Mouse (Mus musculus) liver, embryonic 14.5 days (tissue): Measurements from ENCODE around the gene Antxrl. TPM values are rescaled to one million over a fixed set of nuclear protein-coding genes. Genes with fewer than 3 reads are reported as not detected.
A peak's percentile ranks its signal among the peaks of the same experiment; 100 is the strongest.

ENCODE experiments used
- ATAC-seq: fragments of 200-750 bp; cut with Nextera tagmentation; 2 replicates; pipeline ENCODE4 v1.8.0; 2017; ENCODE audit warnings: moderate number of reproducible peaks, mild to moderate bottlenecking, moderate library complexity; ENCODE audit not compliant: insufficient read depth
- DNase-seq, 3 experiments: peaks; one replicate each; pipeline ENCODE4 v3.0.0-alpha.2; 2012 to 2013; ENCODE audit warnings: low read depth in 3 of 3, low spot score in 3 of 3
- H3K27ac ChIP-seq: fragments of 300-500 bp; sonication (generic); 2 replicates; pipeline ENCODE4 v1.5.1; 2014; ENCODE audit warnings: moderate library complexity, mild to moderate bottlenecking, control low read depth, inconsistent platforms
- H3K27me3 ChIP-seq: fragments of 300-500 bp; sonication (generic); 2 replicates; pipeline ENCODE4 v1.6.1; 2014; ENCODE audit warnings: mild to moderate bottlenecking, low read length, moderate library complexity; ENCODE audit not compliant: control insufficient read depth, insufficient read depth
- H3K36me3 ChIP-seq: fragments of 300-500 bp; sonication (generic); replicated peaks from 2 replicates; pipeline ENCODE4 v1.6.1; 2014; ENCODE audit warnings: low read depth; ENCODE audit not compliant: control insufficient read depth, insufficient read depth
- H3K4me1 ChIP-seq, 2 experiments: fragments of 200-500 bp in 1 of 2; fragments of 300-500 bp in 1 of 2; sonication (generic) in 1 of 2; replicated peaks; 2 replicates each; pipeline ENCODE4 v1.6.1; 2012 to 2014; ENCODE audit warnings: antibody characterized with exemption in 1 of 2, inconsistent platforms in 1 of 2, low read length in 1 of 2; ENCODE audit not compliant: control insufficient read depth in 2 of 2, insufficient read depth in 2 of 2
- H3K4me2 ChIP-seq: fragments of 300-500 bp; sonication (generic); 2 replicates; pipeline ENCODE4 v1.6.1; 2014; ENCODE audit warnings: low read depth, mild to moderate bottlenecking, control low read depth, moderate library complexity
- H3K4me3 ChIP-seq, 2 experiments: fragments of 200-500 bp in 1 of 2; fragments of 300-500 bp in 1 of 2; sonication (generic) in 1 of 2; 2 replicates each; pipeline ENCODE4 v1.5.1; 2012 to 2014; ENCODE audit warnings: low read depth in 2 of 2, low read length in 2 of 2, mild to moderate bottlenecking in 2 of 2, control low read depth in 1 of 2, inconsistent platforms in 1 of 2, moderate library complexity in 1 of 2; ENCODE audit not compliant: insufficient read depth in 1 of 2
- H3K9ac ChIP-seq: fragments of 300-500 bp; sonication (generic); replicated peaks from 2 replicates; pipeline ENCODE4 v1.6.1; 2014; ENCODE audit warnings: mild to moderate bottlenecking, control low read depth, moderate library complexity
- H3K9me3 ChIP-seq: fragments of 300-500 bp; sonication (generic); 2 replicates; pipeline ENCODE4 v1.6.1; 2016; ENCODE audit warnings: low read length, mixed read lengths; ENCODE audit not compliant: control insufficient read depth
- CTCF ChIP-seq: IDR thresholded peaks from 2 replicates; pipeline ENCODE4 v1.5.1; 2016; ENCODE audit warnings: antibody characterized with exemption, low read depth, control low read depth
- EP300 ChIP-seq: IDR thresholded peaks from 2 replicates; pipeline ENCODE4 v1.6.1; 2016; ENCODE audit warnings: antibody characterized with exemption, low read depth
- WGBS: fragments of 180-500 bp; shearing (Covaris S2); extraction: QIAGEN DNeasy Blood & Tissue Kit; methylation state at CpG from one replicate; pipeline ENCODE4 v1.1.7; 2014; ENCODE audit not compliant: insufficient replicate concordance; 5-methylcytosine and 5-hydroxymethylcytosine counted together
- polyA plus RNA-seq, 2 experiments: library from polyadenylated mRNA; depleted of rRNA in 1 of 2; stranded (reverse) in 1 of 2; unstranded in 1 of 2; fragments of >200 nt; fragmentation: Nextera tagmentation in 1 of 2; extraction: Ambion mirVana in 1 of 2; gene quantifications; 2 replicates each; pipeline versions ENCODE4 v1.2.1 to v1.2.3; 2012 to 2014

Gene Antxrl
- polyA plus RNA-seq, 2 experiments, result not detected

DNA sequence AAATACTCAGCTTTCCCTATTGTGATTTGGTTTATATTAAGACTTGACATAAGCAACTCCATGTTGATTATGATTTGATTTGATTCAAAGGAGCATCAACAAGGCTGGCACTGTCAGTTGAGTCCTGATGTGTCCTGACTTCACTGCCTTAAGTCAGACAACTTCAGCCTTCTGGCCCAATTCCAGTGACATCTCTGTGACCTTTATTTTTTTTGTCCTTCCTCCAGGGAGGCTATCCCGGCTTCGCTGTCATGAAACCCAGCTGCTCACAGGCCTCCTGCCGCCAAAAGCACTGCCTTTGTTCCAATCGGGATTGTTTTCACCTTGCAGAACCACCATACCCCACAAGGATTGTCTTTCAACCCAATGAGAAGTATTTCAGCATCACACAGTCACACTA lies 22.8 kb downstream of the Antxrl start:
- no peak overlapping the region for H3K9ac ChIP-seq
- DNase-seq (no peak), ATAC-seq (no peak)
- no peaks in the 10 kb centered on the region for H3K9me3 ChIP-seq
- H3K4me1 ChIP-seq, result no peaks in the 10 kb centered on the region
- WGBS, result 39% methylated on average over 4 of the region's 4 CpGs
- no peak overlapping the region for H3K27ac ChIP-seq
- no peaks in the 10 kb centered on the region for H3K27me3 ChIP-seq
- TF ChIP-seq EP300 (no peak), CTCF (no peak)
- no peak overlapping the region for H3K4me3 ChIP-seq
- H3K36me3 ChIP-seq, result no peaks in the 10 kb centered on the region
- H3K4me2 ChIP-seq, result no peak overlapping the region

DNA sequence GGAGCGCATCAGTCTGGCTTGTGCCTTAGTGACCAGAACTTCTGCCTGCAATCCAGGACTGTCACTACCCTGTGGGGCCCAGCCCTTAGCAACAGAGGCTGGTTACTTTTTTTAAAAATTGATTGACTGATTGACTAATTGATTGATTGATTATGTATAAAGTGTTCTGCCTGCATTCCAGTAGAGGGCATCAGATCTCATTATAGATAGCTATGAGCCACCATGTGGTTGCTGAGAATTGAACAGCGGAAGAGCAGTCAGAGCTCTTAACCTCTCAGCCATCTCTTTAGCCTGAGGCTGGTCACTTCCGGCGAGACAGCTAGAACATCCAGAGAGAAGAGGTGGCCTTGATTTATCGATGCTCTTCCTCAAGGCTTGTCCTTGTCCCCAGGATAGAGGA lies 24.7 kb downstream of the Antxrl start:
- 58% methylated on average over 5 of the region's 5 CpGs for WGBS

DNA sequence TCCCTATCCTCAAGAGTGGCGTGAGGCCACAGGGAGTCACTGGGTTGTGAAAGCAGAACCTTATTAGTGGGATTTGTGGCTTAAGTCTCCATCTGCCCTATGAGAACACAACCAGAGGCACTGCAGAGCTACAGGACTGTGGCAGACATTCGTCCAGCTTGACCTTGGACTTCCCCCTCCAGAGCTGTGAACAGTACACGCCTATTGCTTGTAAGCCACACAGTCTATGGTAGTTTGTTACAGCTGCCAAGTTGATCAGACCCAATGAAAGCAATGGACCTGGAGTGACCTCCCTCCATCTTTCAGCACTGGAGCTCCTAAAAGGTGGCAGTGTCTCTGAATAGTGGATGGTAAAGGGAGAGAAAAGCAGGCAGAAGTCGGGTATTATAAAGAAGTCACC lies 25.8 kb downstream of the Antxrl start:
- ATAC-seq (no peak), DNase-seq (no peak)
- H3K9me3 ChIP-seq, result no peaks in the 10 kb centered on the region
- 36% methylated on average over 4 of the region's 4 CpGs for WGBS
- H3K9ac ChIP-seq, result no peak overlapping the region
- no peak overlapping the region for H3K4me2 ChIP-seq
- no peaks in the 10 kb centered on the region for H3K27me3 ChIP-seq
- no peak overlapping the region for H3K27ac ChIP-seq
- no peak overlapping the region for H3K4me3 ChIP-seq
- no peaks in the 10 kb centered on the region for H3K4me1 ChIP-seq
- TF ChIP-seq CTCF (no peak), EP300 (no peak)
- H3K36me3 ChIP-seq, result no peaks in the 10 kb centered on the region

More for the DNA sequence above, 24.7 kb downstream of the Antxrl start:
- Histone ChIP-seq H3K36me3 (no peaks in the 10 kb centered on the region), H3K9me3 (no peaks in the 10 kb centered on the region), H3K9ac (no peak overlapping the region), H3K4me2 (no peak overlapping the region), H3K4me1 (no peaks in the 10 kb centered on the region), H3K4me3 (no peak overlapping the region), H3K27me3 (no peaks in the 10 kb centered on the region), H3K27ac (no peak overlapping the region)
- DNase-seq (no peak), ATAC-seq (no peak)
- no peak for TF ChIP-seq CTCF
- no peak for TF ChIP-seq EP300

DNA sequence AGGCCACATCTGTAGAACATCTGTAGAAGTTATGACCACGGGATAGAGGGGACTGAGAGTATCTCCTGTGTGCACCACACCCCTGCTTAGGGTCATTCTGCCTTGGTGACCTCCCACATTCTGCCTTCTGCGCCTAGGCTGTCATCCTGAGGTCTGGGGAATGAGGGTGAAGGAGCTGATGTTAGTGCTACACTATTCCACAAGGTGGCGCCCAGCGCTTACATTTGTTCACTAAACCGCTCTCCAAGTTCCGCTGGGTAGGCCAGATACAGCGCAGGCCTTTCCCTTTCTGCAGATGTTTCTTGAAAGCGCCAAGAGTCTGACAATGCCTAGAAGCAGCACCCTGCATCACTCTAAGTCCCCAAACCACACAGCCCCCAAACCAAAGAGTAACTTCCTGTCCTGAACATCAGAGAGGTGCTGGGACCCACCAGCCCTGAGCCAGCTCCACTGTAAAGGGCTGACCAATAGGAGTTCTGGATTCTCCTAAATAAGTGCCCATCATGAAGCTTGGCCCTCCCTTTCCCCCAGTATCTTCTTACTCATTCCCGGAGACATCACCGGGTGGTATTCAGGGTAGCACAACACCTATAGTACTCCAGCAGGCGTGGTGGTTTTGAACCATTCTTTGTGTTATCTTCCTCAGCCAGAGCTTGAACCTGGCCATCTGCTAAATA lies 28.0 kb downstream of the Antxrl start:
- ATAC-seq (no peak), DNase-seq (peak; percentile 15 to 28 (median 28))
- no peak overlapping the region for H3K27ac ChIP-seq
- TF ChIP-seq CTCF (peak; percentile 83), EP300 (no peak)
- no peak overlapping the region for H3K4me3 ChIP-seq
- H3K4me1 ChIP-seq, result no peaks in the 10 kb centered on the region
- no peak overlapping the region for H3K4me2 ChIP-seq
- H3K27me3 ChIP-seq, result no peaks in the 10 kb centered on the region
- 12% methylated on average over 11 of the region's 11 CpGs for WGBS
- no peaks in the 10 kb centered on the region for H3K9me3 ChIP-seq
- H3K9ac ChIP-seq, result no peak overlapping the region
- no peaks in the 10 kb centered on the region for H3K36me3 ChIP-seq

DNA sequence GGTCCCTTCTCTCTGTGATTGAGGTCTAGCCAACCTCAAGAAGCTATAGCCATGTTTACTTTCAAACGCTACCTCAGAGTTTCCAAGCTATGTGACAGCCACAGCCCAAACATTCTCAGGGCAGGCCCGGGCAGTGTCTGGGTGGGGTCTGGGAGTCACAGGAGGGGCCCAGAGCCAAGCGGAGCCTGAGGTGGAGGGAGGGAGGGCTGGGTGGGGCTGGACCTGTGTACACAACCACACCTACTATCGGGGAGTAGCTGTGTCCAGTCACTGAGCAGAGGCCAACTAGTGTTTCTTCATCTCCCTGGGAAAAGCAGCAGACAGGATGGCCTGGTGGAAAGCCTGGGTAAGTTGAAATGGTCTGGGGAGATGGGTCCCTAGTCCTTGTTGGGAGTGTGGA lies 33.2 kb downstream of the Antxrl start, which contains the start of gene Anxa8:
Anxa8 (plus strand) TSS at position 251 of the 400 bp plus-strand sequence.
- no peak for TF ChIP-seq EP300
- no peak for TF ChIP-seq CTCF
- Histone ChIP-seq H3K27ac (no peak within 1 kb of the TSS), H3K4me2 (no peak within 1 kb of the TSS), H3K9me3 (no peaks in the 10 kb centered on the region), H3K9ac (no peak within 1 kb of the TSS), H3K27me3 (no peaks in the 10 kb centered on the region), H3K4me3 (no peak within 1 kb of the TSS), H3K4me1 (no peaks in the 10 kb centered on the region), H3K36me3 (no peaks in the 10 kb centered on the region)
- no peak for DNase-seq
- no peak for ATAC-seq
- 49% methylated on average over 4 of the region's 4 CpGs for WGBS
